Mouse (Mus musculus) liver, postnatal 0 days (tissue): ENCODE measurements around the gene Atp2b2.

Experiments
- CTCF ChIP-seq: sonication (generic); IDR thresholded peaks from 2 replicates; pipeline ENCODE4 v1.5.1; 2016; ENCODE audit warnings: antibody characterized with exemption, low read depth
- EP300 ChIP-seq: IDR thresholded peaks from 2 replicates; pipeline ENCODE4 v1.6.1; 2016; ENCODE audit warnings: antibody characterized with exemption, low read depth, mild to moderate bottlenecking

DNA sequence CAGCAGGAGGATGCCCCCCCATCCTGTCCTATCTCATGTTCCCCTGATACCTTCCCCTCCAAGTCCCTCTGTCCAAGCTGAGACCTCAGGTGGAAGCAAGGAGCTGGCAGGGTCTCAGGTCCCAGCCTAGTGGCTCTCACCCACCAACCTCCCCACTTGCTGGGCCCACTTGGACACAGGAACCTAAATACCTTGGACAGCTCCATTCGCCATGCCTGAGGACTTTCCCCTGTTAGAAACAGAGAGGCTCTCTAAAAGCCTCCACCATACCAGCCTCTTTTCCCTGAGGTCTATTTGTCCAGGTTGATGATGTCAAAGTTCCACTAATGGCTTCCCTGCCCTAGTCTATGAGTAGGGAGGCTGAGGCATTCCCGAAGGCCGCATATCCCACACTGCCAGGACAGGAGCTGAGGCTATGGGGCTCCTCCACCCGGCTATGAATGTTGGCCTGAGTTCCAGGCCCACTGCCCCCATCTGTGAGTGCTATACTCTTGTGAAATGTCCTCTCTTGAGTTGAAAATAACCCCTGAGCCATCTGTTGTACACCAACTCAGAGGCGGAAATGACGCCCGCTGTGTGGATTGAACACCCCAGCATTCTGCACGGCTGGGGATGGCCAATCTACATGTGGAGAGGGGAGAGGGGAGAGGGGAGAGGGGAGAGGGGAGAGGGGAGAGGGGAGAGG, 113.1 kb downstream of the Atp2b2 start:
- TF ChIP-seq CTCF: no peak
- no peak for TF ChIP-seq EP300
